Mouse (Mus musculus) skeletal muscle tissue, adult 2 months (tissue): ENCODE results near the gene Fam178b.

ENCODE experiments used
- DNase-seq: peaks from one replicate; pipeline ENCODE4 v3.0.0-alpha.2; 2012; ENCODE audit warnings: low read depth, low spot score

The Fam178b gene

GRCm38 (mm10) chr1:36566425-36566824 lies 116.6 kb downstream of the Fam178b start:
- DNase-seq: no peak

- DNase-seq: no peak
Measured at GRCm38 (mm10) chr1:36564101-36564500, 118.9 kb downstream of the Fam178b start.

GRCm38 (mm10) chr1:36563632-36564031 lies 119.4 kb downstream of the Fam178b start:
- no peak for DNase-seq

- no peak for DNase-seq
Measured at GRCm38 (mm10) chr1:36563197-36563596, 119.8 kb downstream of the Fam178b start.

GRCm38 (mm10) chr1:36562388-36562787 lies 120.6 kb downstream of the Fam178b start:
- no peak for DNase-seq

- DNase-seq: no peak
Measured at GRCm38 (mm10) chr1:36560903-36561302, 122.1 kb downstream of the Fam178b start.

GRCm38 (mm10) chr1:36559888-36560287 lies 123.1 kb downstream of the Fam178b start:
- DNase-seq: no peak

GRCm38 (mm10) chr1:36559256-36559655 lies 123.7 kb downstream of the Fam178b start:
- DNase-seq: no peak

- no peak for DNase-seq
Measured at GRCm38 (mm10) chr1:36558031-36558993, 124.7 kb downstream of the Fam178b start, which contains the start of gene Sema4c. Gene Sema4c, minus strand, starts transcription at chr1:36558349.

- no peak for DNase-seq
Measured at GRCm38 (mm10) chr1:36557457-36558011, 125.4 kb downstream of the Fam178b start.

GRCm38 (mm10) chr1:36556553-36557456 lies 126.2 kb downstream of the Fam178b start:
- peak; percentile 83 for DNase-seq

GRCm38 (mm10) chr1:36555798-36556395 lies 127.1 kb downstream of the Fam178b start:
- DNase-seq: no peak

GRCm38 (mm10) chr1:36554633-36555399 lies 128.2 kb downstream of the Fam178b start:
- no peak for DNase-seq

GRCm38 (mm10) chr1:36552506-36552905 lies 130.5 kb downstream of the Fam178b start:
- no peak for DNase-seq

GRCm38 (mm10) chr1:36551904-36552303 lies 131.1 kb downstream of the Fam178b start:
- no peak for DNase-seq

- no peak for DNase-seq
Measured at GRCm38 (mm10) chr1:36550075-36550863, 132.7 kb downstream of the Fam178b start.

- DNase-seq: no peak
Measured at GRCm38 (mm10) chr1:36549491-36549890, 133.5 kb downstream of the Fam178b start.

- no peak for DNase-seq
Measured at GRCm38 (mm10) chr1:36548771-36549170, 134.2 kb downstream of the Fam178b start.

GRCm38 (mm10) chr1:36547981-36548598 lies 134.9 kb downstream of the Fam178b start:
- no peak for DNase-seq
